Mouse (Mus musculus): ENCODE measurements around the gene Gm10392. TPM values are rescaled to one million over a fixed set of nuclear protein-coding genes. Genes with fewer than 3 reads are reported as not detected.

Gene Gm10392
- polyA plus RNA-seq, 1 experiment from 2014 or later, result 0.26 TPM

- Histone ChIP-seq H3K36me3 (ENCODE audit: control insufficient read depth, insufficient read depth) (peaks cover 13% of the 10 kb centered on the region), H3K4me2 (ENCODE audit: low read depth, low read length) (no peak overlapping the region), H3K27me3 (ENCODE audit: control insufficient read depth, insufficient read depth, low read length) (no peaks in the 10 kb centered on the region), H3K4me3 (ENCODE audit: low read length) (no peak overlapping the region), H3K4me1 (ENCODE audit: control insufficient read depth, insufficient read depth, low read length) (0 out of 2 replicates have a peak, but pooled peaks cover under 1% of the 10 kb centered on the region), H3K9ac (ENCODE audit: low read length) (no peak overlapping the region), H3K9me3 (replicated peaks; ENCODE audit: control insufficient read depth, low read length) (no peaks in the 10 kb centered on the region), H3K27ac (ENCODE audit: low read length) (no peak overlapping the region)
- ATAC-seq (replicated peaks; ENCODE audit: extremely low read depth, insufficient read depth, low FRiP score), result no peak
- 85% methylated on average over 16 of the region's 16 CpGs for WGBS
Measured at GRCm38 (mm10) chr11:77472775-77473174, 46.2 kb downstream of the Gm10392 start.

GRCm38 (mm10) chr11:77471407-77471806 lies 47.6 kb downstream of the Gm10392 start:
- H3K4me1 ChIP-seq (ENCODE audit: control insufficient read depth, insufficient read depth, low read length), result 0 out of 2 replicates have a peak, but pooled peaks cover 4% of the 10 kb centered on the region
- no peak for ATAC-seq (replicated peaks; ENCODE audit: extremely low read depth, insufficient read depth, low FRiP score)
- H3K9ac ChIP-seq (ENCODE audit: low read length), result no peak overlapping the region
- no peaks in the 10 kb centered on the region for H3K9me3 ChIP-seq (replicated peaks; ENCODE audit: control insufficient read depth, low read length)
- 77% methylated on average over 27 of the region's 29 CpGs for WGBS
- H3K4me2 ChIP-seq (ENCODE audit: low read depth, low read length), result no peak overlapping the region
- no peaks in the 10 kb centered on the region for H3K27me3 ChIP-seq (ENCODE audit: control insufficient read depth, insufficient read depth, low read length)
- peaks cover 13% of the 10 kb centered on the region for H3K36me3 ChIP-seq (ENCODE audit: control insufficient read depth, insufficient read depth)
- H3K4me3 ChIP-seq (ENCODE audit: low read length), result no peak overlapping the region
- H3K27ac ChIP-seq (ENCODE audit: low read length), result no peak overlapping the region

GRCm38 (mm10) chr11:77468397-77468796 lies 50.6 kb downstream of the Gm10392 start:
- Histone ChIP-seq H3K36me3 (ENCODE audit: control insufficient read depth, insufficient read depth) (peaks cover 13% of the 10 kb centered on the region), H3K4me2 (ENCODE audit: low read depth, low read length) (no peak overlapping the region), H3K9me3 (replicated peaks; ENCODE audit: control insufficient read depth, low read length) (no peaks in the 10 kb centered on the region), H3K27me3 (ENCODE audit: control insufficient read depth, insufficient read depth, low read length) (no peaks in the 10 kb centered on the region; the same call in 1 of the 2 replicates), H3K9ac (ENCODE audit: low read length) (no peak overlapping the region), H3K4me3 (ENCODE audit: low read length) (no peak overlapping the region), H3K27ac (ENCODE audit: low read length) (no peak overlapping the region), H3K4me1 (ENCODE audit: control insufficient read depth, insufficient read depth, low read length) (peaks cover 32% of the 10 kb centered on the region)
- no peak for ATAC-seq (replicated peaks; ENCODE audit: extremely low read depth, insufficient read depth, low FRiP score)
- 85% methylated on average over 9 of the region's 9 CpGs for WGBS

- H3K4me2 ChIP-seq (ENCODE audit: low read depth, low read length), result peak overlapping the region; percentile 25; the same call in 1 of the 2 replicates
- 20% methylated on average over 20 of the region's 20 CpGs for WGBS
- no peak overlapping the region for H3K27ac ChIP-seq (ENCODE audit: low read length)
Measured at GRCm38 (mm10) chr11:77467784-77468183, 51.2 kb downstream of the Gm10392 start.

GRCm38 (mm10) chr11:77467157-77467556 lies 51.8 kb downstream of the Gm10392 start:
- H3K9me3 ChIP-seq (replicated peaks; ENCODE audit: control insufficient read depth, low read length), result no peaks in the 10 kb centered on the region
- peaks cover 33% of the 10 kb centered on the region for H3K4me1 ChIP-seq (ENCODE audit: control insufficient read depth, insufficient read depth, low read length)
- peaks cover 12% of the 10 kb centered on the region for H3K36me3 ChIP-seq (ENCODE audit: control insufficient read depth, insufficient read depth)
- no peak for ATAC-seq (replicated peaks; ENCODE audit: extremely low read depth, insufficient read depth, low FRiP score)
- 13% methylated on average over 25 of the region's 25 CpGs for WGBS
- H3K27me3 ChIP-seq (ENCODE audit: control insufficient read depth, insufficient read depth, low read length), result no peaks in the 10 kb centered on the region; the same call in 1 of the 2 replicates
- H3K27ac ChIP-seq (ENCODE audit: low read length), result no peak overlapping the region
- H3K4me3 ChIP-seq (ENCODE audit: low read length), result no peak overlapping the region
- H3K9ac ChIP-seq (ENCODE audit: low read length), result no peak overlapping the region
- H3K4me2 ChIP-seq (ENCODE audit: low read depth, low read length), result peak overlapping the region; percentile 25; the same call in 1 of the 2 replicates

More at GRCm38 (mm10) chr11:77467784-77468183, 51.2 kb downstream of the Gm10392 start:
- Histone ChIP-seq H3K27me3 (ENCODE audit: control insufficient read depth, insufficient read depth, low read length) (no peaks in the 10 kb centered on the region; the same call in 1 of the 2 replicates), H3K4me1 (ENCODE audit: control insufficient read depth, insufficient read depth, low read length) (peaks cover 33% of the 10 kb centered on the region), H3K9ac (ENCODE audit: low read length) (peak overlapping the region; percentile 16; the same call in 1 of the 2 replicates), H3K9me3 (replicated peaks; ENCODE audit: control insufficient read depth, low read length) (no peaks in the 10 kb centered on the region), H3K4me3 (ENCODE audit: low read length) (peak overlapping the region; percentile 18; the same call in 1 of the 2 replicates), H3K36me3 (ENCODE audit: control insufficient read depth, insufficient read depth) (peaks cover 13% of the 10 kb centered on the region)
- ATAC-seq (replicated peaks; ENCODE audit: extremely low read depth, insufficient read depth, low FRiP score), result no peak

Other genes starting within 250 kb of the Gm10392 start
- gene Coro6, start 56.8 kb downstream of the Gm10392 start, polyA plus RNA-seq (2015; fragmentation: Nextera tagmentation; extraction: Ambion mirVana), result 42.5 and 47.4 TPM in 2 replicates
- 2.0 and 3.7 TPM in 2 replicates for gene Ankrd13b, start 29.5 kb downstream of the Gm10392 start, polyA plus RNA-seq (2015; fragmentation: Nextera tagmentation; extraction: Ambion mirVana)
- gene Git1, start 25.6 kb downstream of the Gm10392 start, polyA plus RNA-seq (2015; fragmentation: Nextera tagmentation; extraction: Ambion mirVana), result 7.5 and 7.7 TPM in 2 replicates
- gene Abhd15, start 4.1 kb downstream of the Gm10392 start, polyA plus RNA-seq (2015; fragmentation: Nextera tagmentation; extraction: Ambion mirVana), result 3.2 TPM in 2 replicates
- 24.7 and 29.5 TPM in 2 replicates for gene Trp53i13, start 3.2 kb downstream of the Gm10392 start, polyA plus RNA-seq (2015; fragmentation: Nextera tagmentation; extraction: Ambion mirVana)
- gene Taok1, start 88.6 kb upstream of the Gm10392 start, polyA plus RNA-seq (2015; fragmentation: Nextera tagmentation; extraction: Ambion mirVana), result 10.1 and 12.0 TPM in 2 replicates
- gene Nufip2, start 167.0 kb upstream of the Gm10392 start, polyA plus RNA-seq (2015; fragmentation: Nextera tagmentation; extraction: Ambion mirVana), result 2.9 and 3.5 TPM in 2 replicates
- gene Cryba1, start 206.1 kb upstream of the Gm10392 start, polyA plus RNA-seq (2015; fragmentation: Nextera tagmentation; extraction: Ambion mirVana), result not detected in 2 replicates
- gene Myo18a, start 244.0 kb upstream of the Gm10392 start, polyA plus RNA-seq (2015; fragmentation: Nextera tagmentation; extraction: Ambion mirVana), result 104 and 122 TPM in 2 replicates